Mouse (Mus musculus) lung, adult 18-20 months (tissue): ENCODE results near the gene Gm17455.

ENCODE experiments used
- DNase-seq, 2 experiments: peaks; one replicate each; pipeline ENCODE4 v3.0.0; 2022; ENCODE audit warnings: mixed read lengths in 2 of 2

Gene Gm17455

DNA sequence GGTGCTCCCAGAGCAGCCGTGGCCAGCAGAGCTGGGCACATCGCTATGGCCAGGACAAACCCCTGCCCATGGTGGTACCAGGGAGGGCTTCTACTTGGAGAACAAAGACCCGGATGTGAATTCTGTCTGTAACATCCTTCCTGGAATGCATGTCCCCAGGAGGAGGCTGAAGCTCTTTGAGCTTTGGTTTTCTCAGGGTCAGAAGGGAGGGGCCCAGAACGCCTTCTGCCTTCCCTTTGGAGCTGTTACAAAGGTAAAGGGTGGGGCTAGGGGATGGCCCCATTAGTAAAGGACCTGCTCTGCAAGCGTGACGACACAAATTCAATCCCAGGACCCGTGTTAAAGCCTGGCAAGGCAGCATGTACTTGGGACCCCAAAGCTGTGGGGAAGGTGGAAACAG is 23.2 kb downstream of the Gm17455 start:
- DNase-seq, result no peak

DNA sequence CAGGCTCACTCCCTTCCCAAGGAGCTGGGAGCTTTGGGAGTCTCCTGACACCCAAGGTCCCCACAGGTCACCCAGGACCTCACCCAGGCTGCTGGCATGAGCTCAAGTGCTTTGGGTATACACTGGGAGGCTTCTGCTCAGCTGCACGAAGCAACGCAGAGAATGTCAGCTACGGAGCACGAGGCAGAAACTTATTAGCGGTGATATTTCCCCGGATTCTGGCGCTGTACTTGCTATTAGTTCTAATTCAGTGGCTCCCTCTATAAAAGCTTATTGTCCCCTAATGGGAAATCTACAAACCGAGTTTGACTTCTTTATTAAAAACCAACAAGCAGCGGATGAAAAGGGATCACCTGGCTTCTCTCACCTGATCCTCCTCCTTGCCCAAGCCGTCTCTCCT is 30.5 kb downstream of the Gm17455 start:
- no peak for DNase-seq

DNA sequence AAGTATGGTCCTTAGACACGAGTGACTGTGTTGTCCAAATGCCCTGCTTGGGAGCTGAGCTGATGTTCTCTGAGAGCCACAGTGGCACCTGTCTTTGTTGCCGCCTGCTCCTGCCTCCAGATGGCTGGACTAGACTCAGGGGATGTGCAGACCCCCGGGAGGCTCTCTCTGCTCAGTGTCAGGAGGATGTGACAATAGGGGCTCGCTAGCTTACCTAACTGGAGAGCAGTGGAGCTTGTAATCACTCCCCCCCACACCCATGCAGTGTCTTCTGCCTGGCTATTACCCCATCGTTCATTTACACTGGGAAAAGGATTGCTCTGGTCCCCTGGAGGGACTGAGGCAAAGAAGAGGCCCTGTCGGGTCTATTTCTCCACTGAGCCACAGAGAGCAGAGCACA is 31.1 kb downstream of the Gm17455 start:
- no peak for DNase-seq

DNA sequence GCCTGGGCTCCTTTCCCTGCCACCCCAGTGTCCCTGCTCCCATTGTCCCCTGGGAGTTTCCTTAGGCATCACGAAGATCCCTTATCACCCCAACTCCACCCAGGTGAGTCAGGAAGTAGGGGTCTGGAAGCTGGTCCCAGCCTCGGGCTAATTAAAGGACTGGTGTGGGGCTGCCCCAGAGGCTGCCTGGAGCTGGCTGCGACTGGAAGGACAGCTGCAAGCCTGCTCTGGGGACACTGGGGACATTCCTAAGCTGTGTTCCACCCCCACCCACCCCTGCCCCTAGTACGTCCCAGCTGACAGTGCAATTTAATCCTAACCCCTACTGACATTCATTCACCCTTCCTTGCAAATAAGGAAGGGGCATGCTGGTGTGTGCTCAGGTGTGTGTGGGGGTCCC is 33.2 kb downstream of the Gm17455 start:
- DNase-seq, result no peak

DNA sequence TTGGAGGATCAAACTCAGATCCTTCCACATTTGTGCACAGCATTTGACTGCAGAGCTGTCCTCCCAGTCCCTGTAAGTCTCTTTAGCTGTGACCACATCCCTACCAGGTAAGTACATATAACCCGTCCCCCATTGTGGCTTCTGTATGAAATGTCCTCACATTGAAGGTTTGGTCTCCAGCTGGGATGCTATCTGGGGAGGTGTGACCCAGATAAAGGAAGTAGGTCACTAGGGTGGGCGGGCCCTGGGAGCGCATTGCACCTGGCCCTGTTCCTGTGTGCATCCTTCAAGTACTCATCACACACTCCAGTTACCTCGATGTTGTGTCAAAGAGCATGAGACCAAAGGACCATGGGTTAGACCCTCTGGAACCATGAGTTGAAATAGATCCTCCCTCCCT is 42.8 kb downstream of the Gm17455 start:
- no peak for DNase-seq

DNA sequence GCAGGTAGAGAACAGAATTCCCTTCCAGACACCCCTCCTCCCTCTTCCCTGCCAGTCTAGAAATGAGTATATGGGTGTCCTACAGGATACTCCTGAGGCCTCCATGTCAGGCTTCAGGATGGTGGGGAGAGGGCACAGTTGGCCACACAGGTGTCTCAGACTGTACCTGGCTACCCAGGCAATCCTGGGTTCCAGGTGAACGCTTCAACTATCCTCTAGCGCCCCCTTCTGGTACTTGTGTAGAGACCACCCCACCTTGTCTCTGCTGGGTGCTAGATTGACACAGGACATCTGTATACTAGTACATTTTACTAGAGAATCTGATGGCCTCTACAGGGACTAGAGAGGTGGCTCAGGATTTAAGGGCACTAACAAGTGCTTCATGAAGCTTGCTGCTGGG is 43.6 kb downstream of the Gm17455 start:
- no peak for DNase-seq

DNA sequence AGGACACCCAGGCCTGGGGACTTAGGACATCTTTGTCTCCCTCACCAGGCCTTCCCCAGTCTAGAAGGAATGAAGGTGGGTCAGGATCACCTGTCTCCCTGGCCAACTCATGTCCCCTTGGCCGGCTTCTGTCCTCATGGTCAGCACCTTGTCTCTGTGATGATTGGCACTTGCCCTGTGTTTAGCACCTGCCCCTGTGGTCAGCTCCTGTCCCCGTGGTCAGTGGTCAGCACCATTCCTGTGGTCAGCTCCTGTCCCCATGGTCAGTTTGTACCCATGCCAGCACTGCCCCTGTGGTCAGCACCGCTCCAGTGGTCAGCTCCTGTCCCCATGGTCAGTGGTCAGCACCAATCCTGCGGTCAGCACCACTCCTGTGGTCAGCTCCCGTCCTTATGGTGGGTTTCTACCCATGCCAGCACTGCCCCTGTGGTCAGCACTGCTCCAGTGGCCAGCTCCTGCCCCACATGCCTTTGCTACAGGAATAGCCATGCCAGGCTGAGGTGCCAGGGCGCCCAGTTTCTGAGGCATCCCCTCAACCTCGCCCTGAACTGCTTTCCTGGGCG is 45.6 kb downstream of the Gm17455 start:
- DNase-seq, result no peak

DNA sequence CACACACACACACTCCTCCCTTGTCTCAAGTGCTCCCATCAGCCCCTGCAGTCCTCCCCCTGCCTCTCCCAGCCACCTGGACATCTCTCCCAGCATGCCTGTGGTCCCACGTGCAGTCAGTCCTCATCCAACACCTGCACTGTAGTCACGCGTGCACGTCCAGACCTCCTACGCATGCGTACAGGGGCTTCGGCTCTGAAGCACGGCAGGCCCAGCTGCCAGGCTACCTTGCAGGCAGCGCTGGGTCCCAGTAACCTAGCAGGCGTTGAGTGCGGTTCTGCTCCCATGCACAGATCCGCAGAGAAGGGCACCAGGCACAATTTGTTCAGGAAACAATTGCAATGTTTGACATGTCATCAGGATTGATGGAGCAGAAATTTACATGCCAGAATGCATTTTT is 47.7 kb downstream of the Gm17455 start:
- no peak for DNase-seq
